Mouse (Mus musculus) ES-Bruce4 (cell line): ENCODE data around the gene Arhgap10.

Experiments used
- CTCF ChIP-seq: IDR thresholded peaks from one replicate; pipeline ENCODE4 v1.8.1; 2011; ENCODE audit warnings: low read depth, low read length
- EP300 ChIP-seq: IDR thresholded peaks from 2 replicates; pipeline ENCODE4 v1.6.1; 2011; ENCODE audit warnings: low read depth, low read length; ENCODE audit not compliant: insufficient read depth

GRCm38 (mm10) chr8:77502547-77502946 lies 15.2 kb downstream of the Arhgap10 start:
- no peak for TF ChIP-seq EP300
- TF ChIP-seq CTCF = no peak
